Mouse (Mus musculus) cerebellum, postnatal 4 days (tissue): ENCODE results near the gene Gm20869.
"Not testable (repeated sequence)": the region's sequence is repeated elsewhere in the genome, so short reads cannot be mapped to it uniquely, and the experiment has no call there.

Experiments
- DNase-seq, 2 experiments: peaks; one replicate each; pipeline ENCODE4 v3.0.0; 2022; ENCODE audit warnings: low spot score in 2 of 2, mixed read lengths in 1 of 2

Gene Gm20869

DNA sequence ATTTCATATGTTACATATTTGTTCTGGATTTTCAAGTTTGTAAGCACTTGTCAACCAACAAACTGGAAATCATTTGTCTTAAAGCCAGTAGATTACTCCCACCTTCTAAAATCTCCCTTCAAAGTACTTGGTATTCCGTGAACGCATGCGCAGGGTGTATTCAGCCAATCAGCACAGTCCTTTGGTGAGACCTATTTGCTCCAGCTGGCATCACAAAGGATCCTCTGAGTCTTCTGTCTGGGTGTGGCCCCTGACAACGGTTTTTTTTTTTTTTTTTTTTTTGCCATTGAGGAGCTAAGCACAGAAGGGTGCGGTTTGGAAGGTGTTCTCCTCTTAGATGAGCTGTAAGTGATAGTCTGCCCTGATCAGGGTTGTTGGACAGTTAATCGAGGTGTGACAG is at the start of gene Gm20869:
TSS of gene Gm20869 (plus strand) at position 301 of the 400 bp plus-strand sequence.
- DNase-seq, result not testable (repeated sequence)
